ENCODE assay signal across 23 mouse cellular contexts in the genomic region with DNA sequence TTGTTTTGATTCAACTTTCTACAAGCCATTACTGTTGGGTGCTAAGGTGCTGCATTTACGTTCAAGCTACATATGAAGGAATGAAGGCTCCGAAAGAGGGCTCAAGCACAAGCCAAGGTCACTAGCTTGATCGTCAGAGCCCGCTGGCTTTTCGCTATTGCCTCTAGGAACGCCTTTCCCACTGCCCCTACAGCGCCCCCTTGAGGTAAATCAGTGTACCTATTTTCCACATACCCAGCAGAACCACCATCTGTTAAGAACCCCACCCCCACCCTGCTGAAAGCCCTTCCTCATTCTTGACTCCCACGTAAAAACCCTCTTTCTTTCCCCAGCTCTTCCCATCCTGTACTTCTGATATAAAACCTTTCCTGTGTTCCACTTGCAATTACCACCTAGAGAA. TPM values are rescaled to one million over a fixed set of nuclear protein-coding genes. Genes with fewer than 3 reads are reported as not detected.
A peak's percentile ranks its signal among the peaks of the same experiment; 100 is the strongest.
DNase-seq lines count a peak whose midpoint lies in the region; ATAC-seq and TF ChIP-seq lines count a peak whose summit lies in the region.
"Had no signal": no experiment of that assay in that cellular context is flagged by ENCODE, and none has a peak within 500 bp of the region (broad histone marks: within the 10 kb centered on the region; RNA-seq: fewer than 3 reads in every experiment).

No protein-coding gene starts in this region.

- no peak overlapping the region for H3K4me2 ChIP-seq in forebrain, postnatal 0 days (ENCODE audit: low read depth)
- H3K4me2 ChIP-seq in midbrain, postnatal 0 days (ENCODE audit: low read depth, low read length, poor library complexity, severe bottlenecking): no peak overlapping the region
- no peak overlapping the region for H3K4me2 ChIP-seq in midbrain, embryonic 14.5 days (ENCODE audit: low read length)
- H3K4me2 ChIP-seq: forebrain, embryonic 13.5 days; limb, embryonic 12.5 days; liver, embryonic 13.5 days; lung, embryonic 15.5 days had no signal

- 41% methylated on average over 8 of the region's 8 CpGs for WGBS in forebrain, postnatal 0 days
- WGBS in forebrain, embryonic 10.5 days: 44% methylated on average over 8 of the region's 8 CpGs
- WGBS in midbrain, postnatal 0 days: 37% methylated on average over 8 of the region's 8 CpGs
- WGBS in midbrain, embryonic 14.5 days: 42% methylated on average over 8 of the region's 8 CpGs

- H3K27me3 ChIP-seq in forebrain, postnatal 0 days (ENCODE audit: insufficient read depth, low read length): no peaks in the 10 kb centered on the region
- H3K27me3 ChIP-seq in forebrain, embryonic 10.5 days (ENCODE audit: poor library complexity, severe bottlenecking): no peaks in the 10 kb centered on the region
- H3K27me3 ChIP-seq in midbrain, postnatal 0 days (ENCODE audit: insufficient read depth, low read length): no peaks in the 10 kb centered on the region
- no peaks in the 10 kb centered on the region for H3K27me3 ChIP-seq in midbrain, embryonic 14.5 days (ENCODE audit: control insufficient read depth, insufficient read depth, low read length)
- H3K27me3 ChIP-seq: CH12.LX; forebrain, embryonic 13.5 days; limb, embryonic 12.5 days; liver, embryonic 13.5 days; lung, embryonic 15.5 days; Patski had no signal

- H3K9me3 ChIP-seq in forebrain, postnatal 0 days (ENCODE audit: low read length): no peaks in the 10 kb centered on the region
- no peaks in the 10 kb centered on the region for H3K9me3 ChIP-seq in forebrain, embryonic 10.5 days
- H3K9me3 ChIP-seq in midbrain, postnatal 0 days (ENCODE audit: low read length): no peaks in the 10 kb centered on the region
- H3K9me3 ChIP-seq in midbrain, embryonic 14.5 days (ENCODE audit: control insufficient read depth, low read length): no peaks in the 10 kb centered on the region
- H3K9me3 ChIP-seq: limb, embryonic 12.5 days; lung, embryonic 15.5 days had no signal

- peak; percentile 42 for TF ChIP-seq CTCF in forebrain, postnatal 0 days (IDR thresholded peaks at IDR 0.05; ENCODE audit: low read depth)
- peak; percentile 47 for TF ChIP-seq CTCF in midbrain, postnatal 0 days (IDR thresholded peaks at IDR 0.05)
- TF ChIP-seq CTCF in brain, embryonic 14.5 days (IDR thresholded peaks at IDR 0.05; ENCODE audit: borderline replicate concordance, extremely low read depth, insufficient read depth, insufficient read length): peak; percentile 35; the same call in 1 of the 2 replicates

- TF ChIP-seq POLR2A in brain, embryonic 14.5 days (IDR thresholded peaks at IDR 0.05; ENCODE audit: borderline replicate concordance, extremely low read depth, insufficient read depth, insufficient read length, poor library complexity, severe bottlenecking): no peak

- DNase-seq in forebrain, postnatal 0 days: no peak
- no peak for DNase-seq in forebrain, embryonic 10.5 days (ENCODE audit: extremely low spot score, low spot score)
- peak; percentile 36 for DNase-seq in midbrain, postnatal 0 days (ENCODE audit: low spot score)
- DNase-seq in midbrain, embryonic 14.5 days: no peak
- peak; percentile 43 for DNase-seq in brain, embryonic 14.5 days (ENCODE audit: low read depth)
- no peak for DNase-seq in MN1 (ENCODE audit: low spot score)
- DNase-seq in gastrocnemius, adult 18-20 months (ENCODE audit: low spot score): no peak
- DNase-seq: adrenal gland, postnatal 36 days; cerebellum, postnatal 36 days; gastrocnemius, postnatal 25 days; heart, adult 2 months; heart, postnatal 36 days; kidney, adult 18-20 months; kidney, postnatal 14 days; liver, embryonic 13.5 days; lung, postnatal 4 days; right cerebral cortex, adult 18-20 months; thymus, postnatal 36 days had no signal

- no peaks in the 10 kb centered on the region for H3K36me3 ChIP-seq in forebrain, postnatal 0 days (ENCODE audit: insufficient read depth)
- no peaks in the 10 kb centered on the region for H3K36me3 ChIP-seq in forebrain, embryonic 10.5 days (replicated peaks)
- no peaks in the 10 kb centered on the region for H3K36me3 ChIP-seq in midbrain, postnatal 0 days (ENCODE audit: insufficient read depth, low read length)
- H3K36me3 ChIP-seq in midbrain, embryonic 14.5 days (ENCODE audit: control insufficient read depth, insufficient read depth, low read length): no peaks in the 10 kb centered on the region
- H3K36me3 ChIP-seq: limb, embryonic 12.5 days; liver, embryonic 13.5 days; lung, embryonic 15.5 days had no signal

- ATAC-seq in forebrain, postnatal 0 days: no peak
- ATAC-seq in midbrain, postnatal 0 days (ENCODE audit: low FRiP score): no peak
- ATAC-seq in midbrain, embryonic 14.5 days (ENCODE audit: low FRiP score, low TSS enrichment): no peak
- ATAC-seq: forebrain, embryonic 13.5 days; Patski had no signal

- H3K9ac ChIP-seq in forebrain, postnatal 0 days: no peak overlapping the region
- no peak overlapping the region for H3K9ac ChIP-seq in midbrain, postnatal 0 days (replicated peaks; ENCODE audit: low read length, poor library complexity, severe bottlenecking)
- H3K9ac ChIP-seq in midbrain, embryonic 14.5 days (replicated peaks; ENCODE audit: low read length): no peak overlapping the region
- H3K9ac ChIP-seq: forebrain, embryonic 13.5 days; limb, embryonic 12.5 days; liver, embryonic 13.5 days; lung, embryonic 15.5 days had no signal

- no peak overlapping the region for H3K4me3 ChIP-seq in forebrain, postnatal 0 days (ENCODE audit: low read depth, low read length)
- no peak overlapping the region for H3K4me3 ChIP-seq in forebrain, embryonic 10.5 days
- no peak overlapping the region for H3K4me3 ChIP-seq in midbrain, postnatal 0 days (ENCODE audit: low read depth, low read length)
- H3K4me3 ChIP-seq in midbrain, embryonic 14.5 days (replicated peaks; ENCODE audit: low read depth, low read length): no peak overlapping the region
- H3K4me3 ChIP-seq: forebrain, embryonic 13.5 days; heart, adult 2 months; limb, embryonic 12.5 days; liver, embryonic 13.5 days; lung, embryonic 15.5 days had no signal

- peaks cover 10% of the 10 kb centered on the region for H3K4me1 ChIP-seq in forebrain, postnatal 0 days (ENCODE audit: insufficient read depth)
- peaks cover 23% of the 10 kb centered on the region for H3K4me1 ChIP-seq in forebrain, embryonic 10.5 days
- peaks cover 6% of the 10 kb centered on the region; the same call in 1 of the 2 replicates for H3K4me1 ChIP-seq in midbrain, postnatal 0 days (ENCODE audit: insufficient read depth, low read length)
- peaks cover 25% of the 10 kb centered on the region for H3K4me1 ChIP-seq in midbrain, embryonic 14.5 days (ENCODE audit: control insufficient read depth, insufficient read depth, low read length)
- H3K4me1 ChIP-seq: limb, embryonic 12.5 days; liver, embryonic 13.5 days; lung, embryonic 15.5 days had no signal

- no peak overlapping the region for H3K27ac ChIP-seq in forebrain, postnatal 0 days (ENCODE audit: low read depth, low read length)
- no peak overlapping the region for H3K27ac ChIP-seq in forebrain, embryonic 10.5 days
- no peak overlapping the region for H3K27ac ChIP-seq in midbrain, postnatal 0 days (ENCODE audit: low read depth, low read length)
- H3K27ac ChIP-seq in midbrain, embryonic 14.5 days (replicated peaks; ENCODE audit: low read depth, low read length): no peak overlapping the region
- H3K27ac ChIP-seq: forebrain, embryonic 13.5 days; heart, adult 2 months; limb, embryonic 12.5 days; liver, embryonic 13.5 days; lung, embryonic 15.5 days had no signal

RNA-seq across cellular contexts. Expression of a gene that starts 35.0 kb away (rescaled TPM):
- total RNA-seq in forebrain, postnatal 0 days (2014; rRNA removed): 7.2 and 12.7 TPM in 2 replicates
- polyA plus RNA-seq in forebrain, postnatal 0 days (2015; fragmentation: Nextera tagmentation; extraction: Ambion mirVana): 10.8 and 16.4 TPM in 2 replicates
- 4.9 and 6.4 TPM in 2 replicates for polyA plus RNA-seq in forebrain, embryonic 10.5 days (2016; fragmentation: Nextera tagmentation; extraction: Ambion mirVana)
- total RNA-seq in midbrain, postnatal 0 days (2014; rRNA removed): 8.0 and 10.7 TPM in 2 replicates
- 11.2 and 15.4 TPM in 2 replicates for polyA plus RNA-seq in midbrain, postnatal 0 days (2015; fragmentation: Nextera tagmentation; extraction: Ambion mirVana)
- polyA plus RNA-seq in midbrain, embryonic 14.5 days (2014; fragmentation: Nextera tagmentation; extraction: Ambion mirVana): 21.5 and 22.6 TPM in 2 replicates
- 33.3 and 42.0 TPM in 2 replicates for polyA plus RNA-seq in brain, embryonic 14.5 days (2012; rRNA removed)
- total RNA-seq in gastrocnemius, adult 18-20 months (2021): under 1 TPM; 0.05 to 0.21 TPM
- total RNA-seq: CH12.LX had no signal

Comparison
In these comparisons a context has a peak if more than half of its experiments do, and no peak if none do; other contexts are left out.
1. DNase-seq: peak in midbrain, postnatal 0 days (single experiment) and brain, embryonic 14.5 days (single experiment); none in forebrain, postnatal 0 days (single experiment), forebrain, embryonic 10.5 days (single experiment), midbrain, embryonic 14.5 days (single experiment), MN1 (single experiment) and gastrocnemius, adult 18-20 months (single experiment).
2. Peak in every context shown above with its lines, with median percentiles within 50 percentile points of each other: CTCF ChIP-seq.